Mouse (Mus musculus) ES-E14 (cell line): Measurements from ENCODE around the gene Ska2. TPM values are rescaled to one million over a fixed set of nuclear protein-coding genes. Genes with fewer than 3 reads are reported as not detected.

Experiments used
- DNase-seq: peaks from one replicate; pipeline ENCODE4 v3.0.0-alpha.2; 2013; ENCODE audit warnings: low read depth, low spot score
- H3K27ac ChIP-seq: 2 replicates; pipeline ENCODE4 v1.5.1; 2012; ENCODE audit warnings: low read depth, mild to moderate bottlenecking, low read length, moderate library complexity, mixed read lengths; ENCODE audit not compliant: poor library complexity, insufficient read depth, severe bottlenecking
- H3K36me3 ChIP-seq: 2 replicates; pipeline ENCODE4 v1.6.1; 2012; ENCODE audit warnings: mild to moderate bottlenecking, low read length, moderate library complexity, mixed read lengths; ENCODE audit not compliant: control insufficient read depth, poor library complexity, insufficient read depth, severe bottlenecking
- H3K4me1 ChIP-seq, 2 experiments: fragments of 150-350 bp in 1 of 2; sonication (generic) in 1 of 2; 2 replicates each; pipeline ENCODE4 v1.6.1; 2012; ENCODE audit warnings: low read length in 2 of 2, mild to moderate bottlenecking in 1 of 2, mixed read lengths in 1 of 2; ENCODE audit not compliant: control insufficient read depth in 2 of 2, insufficient read depth in 2 of 2, poor library complexity in 1 of 2
- H3K4me3 ChIP-seq, 2 experiments: fragments of 150-350 bp in 1 of 2; sonication (generic) in 1 of 2; 2 replicates each; pipeline ENCODE4 v1.5.1; 2012; ENCODE audit warnings: low read length in 2 of 2, low read depth in 1 of 2, mild to moderate bottlenecking in 1 of 2, mixed read lengths in 1 of 2; ENCODE audit not compliant: insufficient read depth in 1 of 2, poor library complexity in 1 of 2, severe bottlenecking in 1 of 2
- H3K9ac ChIP-seq: 2 replicates; pipeline ENCODE4 v1.6.1; 2012; ENCODE audit warnings: low read depth, mild to moderate bottlenecking, low read length, mixed read lengths; ENCODE audit not compliant: poor library complexity, insufficient read depth, severe bottlenecking
- H3K9me3 ChIP-seq: fragments of 150-350 bp; sonication (generic); 2 replicates; pipeline ENCODE4 v1.6.1; 2012; ENCODE audit warnings: low read depth, mild to moderate bottlenecking, low read length; ENCODE audit not compliant: control insufficient read depth, insufficient read depth
- CHD2 ChIP-seq: IDR thresholded peaks from 2 replicates; pipeline ENCODE4 v1.6.1; 2014; ENCODE audit warnings: mild to moderate bottlenecking, low read depth, low read length, inconsistent platforms
- HCFC1 ChIP-seq: IDR thresholded peaks from 2 replicates; pipeline ENCODE4 v1.6.1; 2012; ENCODE audit warnings: low read length, inconsistent platforms, borderline replicate concordance; ENCODE audit not compliant: insufficient read depth
- MAFK ChIP-seq: IDR thresholded peaks from 2 replicates; pipeline ENCODE4 v1.6.1; 2014; ENCODE audit warnings: mild to moderate bottlenecking, low read depth, low read length, inconsistent platforms; ENCODE audit not compliant: insufficient read depth
- ZC3H11A ChIP-seq: IDR thresholded peaks from 2 replicates; pipeline ENCODE4 v1.6.1; 2012; ENCODE audit warnings: low read depth, mild to moderate bottlenecking, inconsistent platforms, low read length, borderline replicate concordance
- ZNF384 ChIP-seq: IDR thresholded peaks from 2 replicates; pipeline ENCODE4 v1.6.1; 2012; ENCODE audit warnings: low read depth, low read length, inconsistent platforms
- in situ Hi-C, 2 experiments: fragments of 600-800 bp; cut with MboI; formaldehyde crosslinking; loops; one replicate each; pipeline ENCODE4 v1.15.1; 2025; ENCODE audit warnings: low sequenced_read_pairs in 2 of 2, inconsistent platforms in 1 of 2; ENCODE audit not compliant: unreplicated experiment in 2 of 2
- total RNA-seq: library from RNA; depleted of rRNA; stranded (reverse); fragments of 300-350 nt; gene quantifications from 2 replicates; pipeline ENCODE4 v1.2.3, GENCODE M21; 2012; rRNA removed

The Ska2 gene
- total RNA-seq, 1 experiment: 17.2 TPM

GRCm38 (mm10) chr11:87136233-87136632 lies 27.2 kb downstream of the Ska2 start:
- Histone ChIP-seq H3K4me3 (no peak overlapping the region), H3K9ac (no peak overlapping the region), H3K27ac (no peak overlapping the region), H3K4me1 (no peaks in the 10 kb centered on the region), H3K36me3 (peaks cover 2% of the 10 kb centered on the region), H3K9me3 (no peaks in the 10 kb centered on the region)
- DNase-seq: no peak
- in situ Hi-C loops: no loop called here
- TF ChIP-seq MAFK: no peak
- TF ChIP-seq ZNF384: no peak
- TF ChIP-seq ZC3H11A: no peak
- no peak for TF ChIP-seq CHD2
- TF ChIP-seq HCFC1: no peak

- H3K4me1 ChIP-seq: no peaks in the 10 kb centered on the region
- peaks cover 4% of the 10 kb centered on the region; the same call in 1 of the 2 replicates for H3K36me3 ChIP-seq
Observed at GRCm38 (mm10) chr11:87158012-87158411, 49.0 kb downstream of the Ska2 start.

GRCm38 (mm10) chr11:87162687-87163086 lies 53.7 kb downstream of the Ska2 start:
- H3K9ac ChIP-seq: no peak overlapping the region
- no peaks in the 10 kb centered on the region for H3K9me3 ChIP-seq
- in situ Hi-C loops: no loop called here
- TF ChIP-seq ZNF384 (no peak), HCFC1 (no peak), CHD2 (no peak)
- peaks cover 6% of the 10 kb centered on the region for H3K36me3 ChIP-seq
- no peak overlapping the region for H3K27ac ChIP-seq
- no peaks in the 10 kb centered on the region for H3K4me1 ChIP-seq
- DNase-seq: no peak
- H3K4me3 ChIP-seq: no peak overlapping the region

More at GRCm38 (mm10) chr11:87158012-87158411, 49.0 kb downstream of the Ska2 start:
- in situ Hi-C loops: no loop called here
- no peak for DNase-seq
- TF ChIP-seq ZC3H11A (no peak), CHD2 (no peak), HCFC1 (no peak), MAFK (no peak), ZNF384 (no peak)
- Histone ChIP-seq H3K27ac (no peak overlapping the region), H3K9ac (no peak overlapping the region), H3K9me3 (no peaks in the 10 kb centered on the region), H3K4me3 (no peak overlapping the region)

- Histone ChIP-seq H3K9ac (no peak overlapping the region), H3K27ac (no peak overlapping the region), H3K4me1 (no peaks in the 10 kb centered on the region), H3K9me3 (no peaks in the 10 kb centered on the region), H3K36me3 (peaks cover 7% of the 10 kb centered on the region), H3K4me3 (no peak overlapping the region)
- no peak for DNase-seq
- no peak for TF ChIP-seq ZC3H11A
- TF ChIP-seq HCFC1: no peak
- no peak for TF ChIP-seq ZNF384
- TF ChIP-seq MAFK: no peak
- no peak for TF ChIP-seq CHD2
- in situ Hi-C loops: no loop called here
Observed at GRCm38 (mm10) chr11:87163751-87164150, 54.7 kb downstream of the Ska2 start.

GRCm38 (mm10) chr11:87173625-87174024 lies 64.6 kb downstream of the Ska2 start:
- no peaks in the 10 kb centered on the region for H3K9me3 ChIP-seq
- no peak for DNase-seq
- no peak overlapping the region for H3K9ac ChIP-seq
- H3K4me1 ChIP-seq: no peaks in the 10 kb centered on the region
- peaks cover 5% of the 10 kb centered on the region for H3K36me3 ChIP-seq
- TF ChIP-seq ZC3H11A (no peak), HCFC1 (no peak), ZNF384 (no peak), CHD2 (no peak), MAFK (no peak)
- H3K4me3 ChIP-seq: no peak overlapping the region
- in situ Hi-C loops: no loop called here
- no peak overlapping the region for H3K27ac ChIP-seq

Other genes starting within 250 kb of the Ska2 start
- gene Ypel2, start 115.5 kb upstream of the Ska2 start, total RNA-seq: 3.3 and 3.6 TPM in 2 replicates
- gene Gdpd1, start 35.2 kb upstream of the Ska2 start, total RNA-seq: 2.6 and 5.0 TPM in 2 replicates
- gene Smg8, start 22.5 kb upstream of the Ska2 start, total RNA-seq: 30.9 and 33.5 TPM in 2 replicates
- gene Prr11, start 526 bp upstream of the Ska2 start, total RNA-seq: 7.3 and 9.6 TPM in 2 replicates
- 36.9 and 39.2 TPM in 2 replicates for gene Trim37, start 17.8 kb downstream of the Ska2 start, total RNA-seq
- 0.54 and 0.63 TPM in 2 replicates for gene Ppm1e, start 249.8 kb downstream of the Ska2 start, total RNA-seq